Mouse (Mus musculus): ENCODE results near the gene Rd3.

GRCm38 (mm10) chr1:191995916-191996315 lies 18.7 kb downstream of the Rd3 start:
- TF ChIP-seq CTCF (IDR thresholded peaks at IDR 0.05; ENCODE audit: control insufficient read depth, insufficient read depth, low read length), result no peak
- no peak for TF ChIP-seq POLR2A (IDR thresholded peaks at IDR 0.05; ENCODE audit: borderline replicate concordance, control insufficient read depth, low read depth, low read length)
